Mouse (Mus musculus) limb, embryonic 15.5 days (tissue): Measurements from ENCODE around the gene Arl1. TPM values are rescaled to one million over a fixed set of nuclear protein-coding genes. Genes with fewer than 3 reads are reported as not detected.
"Not testable (repeated sequence)": the region's sequence is repeated elsewhere in the genome, so short reads cannot be mapped to it uniquely, and the experiment has no call there.

Source experiments
- ATAC-seq: fragments of 200-750 bp; cut with Nextera tagmentation; 2 replicates; pipeline ENCODE4 v1.8.0; 2017; ENCODE audit warnings: low read depth, moderate TSS enrichment; ENCODE audit not compliant: insufficient number of reproducible peaks, low FRiP score, low TSS enrichment
- H3K27ac ChIP-seq: fragments of 300-500 bp; sonication (generic); 2 replicates; pipeline ENCODE4 v1.5.1; 2015; ENCODE audit warnings: moderate library complexity, mild to moderate bottlenecking, inconsistent platforms
- H3K27me3 ChIP-seq: fragments of 300-500 bp; sonication (generic); 2 replicates; pipeline ENCODE4 v1.6.1; 2015; ENCODE audit warnings: inconsistent platforms
- H3K36me3 ChIP-seq: fragments of 300-500 bp; sonication (generic); 2 replicates; pipeline ENCODE4 v1.6.1; 2015; ENCODE audit warnings: inconsistent platforms
- H3K4me1 ChIP-seq: fragments of 300-500 bp; sonication (generic); 2 replicates; pipeline ENCODE4 v1.6.1; 2015; ENCODE audit warnings: inconsistent platforms
- H3K4me2 ChIP-seq: fragments of 300-500 bp; sonication (generic); 2 replicates; pipeline ENCODE4 v1.6.1; 2015; ENCODE audit warnings: mild to moderate bottlenecking, inconsistent platforms
- H3K4me3 ChIP-seq: fragments of 300-500 bp; sonication (generic); 2 replicates; pipeline ENCODE4 v1.5.1; 2015; ENCODE audit warnings: mild to moderate bottlenecking, inconsistent platforms
- H3K9ac ChIP-seq: fragments of 300-500 bp; sonication (generic); 2 replicates; pipeline ENCODE4 v1.6.1; 2015; ENCODE audit warnings: inconsistent platforms
- H3K9me3 ChIP-seq: fragments of 300-500 bp; sonication (generic); 2 replicates; pipeline ENCODE4 v1.6.1; 2016; ENCODE audit warnings: inconsistent platforms
- WGBS: fragments of 180-500 bp; shearing (Covaris S2); methylation state at CpG from one replicate; pipeline ENCODE4 v1.1.7; 2015; 5-methylcytosine and 5-hydroxymethylcytosine counted together
- polyA plus RNA-seq: library from polyadenylated mRNA; unstranded; fragments of >200 nt; fragmentation: Nextera tagmentation; extraction: Ambion mirVana; gene quantifications from 2 replicates; pipeline ENCODE4 v1.2.1, GENCODE M21; 2015

The Arl1 gene
- polyA plus RNA-seq, 1 experiment from 2014 or later, result 247 TPM

DNA sequence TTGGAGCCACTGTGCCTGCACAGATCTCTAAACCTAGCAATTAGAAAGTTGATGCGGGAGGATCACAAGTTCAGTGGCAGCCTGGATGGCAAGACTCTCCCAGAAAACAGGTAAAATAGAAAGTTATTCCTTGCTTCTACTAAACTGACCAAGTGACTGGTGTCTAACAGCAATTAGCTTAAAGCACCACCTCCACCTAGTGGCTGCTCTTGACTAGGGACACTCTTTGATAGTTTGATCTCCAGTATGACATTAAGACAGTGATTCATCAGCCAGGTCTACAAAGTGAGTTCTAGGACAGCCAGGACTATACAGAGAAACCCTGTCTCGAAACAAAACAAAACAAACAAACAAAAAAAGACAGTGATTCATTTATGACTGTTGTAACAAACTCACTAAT is 5.3 kb upstream of the Arl1 start:
- WGBS, result 46% methylated on average over 2 of the region's 2 CpGs
- no peaks in the 10 kb centered on the region for H3K9me3 ChIP-seq

DNA sequence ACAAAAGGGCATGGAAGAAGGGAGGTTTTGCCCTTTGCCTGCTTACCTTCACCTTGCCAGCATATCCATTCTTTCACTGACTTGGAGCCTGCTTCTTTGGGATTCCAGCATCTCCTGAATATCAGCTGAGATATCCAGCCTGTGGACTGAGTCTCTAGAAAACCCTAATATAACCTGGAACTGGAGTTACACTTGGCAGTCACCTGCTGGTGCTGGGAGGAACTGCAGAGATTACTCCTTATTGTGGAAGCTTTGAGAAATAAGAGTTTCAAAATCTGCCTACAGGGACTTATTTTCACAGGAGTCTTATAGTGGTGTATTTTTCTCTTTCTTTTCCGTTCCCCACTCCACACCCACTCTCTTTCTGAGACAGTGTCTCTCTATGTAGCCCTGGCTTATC is 3.5 kb upstream of the Arl1 start:
- H3K4me3 ChIP-seq, result no peak overlapping the region
- H3K9ac ChIP-seq, result no peak overlapping the region
- no peak overlapping the region for H3K27ac ChIP-seq
- peaks cover 5% of the 10 kb centered on the region for H3K4me1 ChIP-seq
- no peaks in the 10 kb centered on the region for H3K9me3 ChIP-seq
- H3K4me2 ChIP-seq, result no peak overlapping the region
- 25% methylated on average over 1 of the region's 1 CpGs for WGBS
- H3K36me3 ChIP-seq, result no peaks in the 10 kb centered on the region
- no peaks in the 10 kb centered on the region for H3K27me3 ChIP-seq
- no peak for ATAC-seq

More for the DNA sequence above, 5.3 kb upstream of the Arl1 start:
- Histone ChIP-seq H3K4me1 (peaks cover 3% of the 10 kb centered on the region; the same call in 1 of the 2 replicates), H3K27ac (no peak overlapping the region), H3K4me3 (no peak overlapping the region), H3K27me3 (no peaks in the 10 kb centered on the region), H3K36me3 (no peaks in the 10 kb centered on the region), H3K4me2 (no peak overlapping the region), H3K9ac (no peak overlapping the region)
- no peak for ATAC-seq

DNA sequence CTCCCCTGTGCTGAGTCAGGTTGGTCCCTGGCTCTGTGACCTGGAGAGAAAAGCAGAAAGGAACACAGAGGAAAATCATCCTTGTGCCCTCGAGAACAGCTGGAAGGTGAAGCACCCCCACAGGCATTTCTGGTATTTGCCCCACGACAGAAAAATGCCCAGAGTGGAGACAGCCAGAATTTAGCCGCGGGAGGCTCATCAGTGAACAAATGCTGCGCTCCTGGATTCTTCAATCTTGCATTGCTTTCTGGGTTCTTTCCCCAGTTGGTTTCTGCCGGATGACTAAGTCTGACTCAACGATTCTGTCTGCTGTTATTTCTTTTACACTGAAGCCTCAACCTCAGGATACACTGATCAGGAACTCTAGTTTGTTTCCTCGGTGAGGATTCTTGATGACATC is 2.5 kb upstream of the Arl1 start:
- Histone ChIP-seq H3K27ac (no peak overlapping the region), H3K4me2 (no peak overlapping the region), H3K4me3 (no peak overlapping the region), H3K9ac (no peak overlapping the region), H3K36me3 (no peaks in the 10 kb centered on the region), H3K27me3 (no peaks in the 10 kb centered on the region), H3K4me1 (peaks cover 13% of the 10 kb centered on the region), H3K9me3 (no peaks in the 10 kb centered on the region)
- no peak for ATAC-seq
- WGBS, result 66% methylated on average over 8 of the region's 8 CpGs

GRCm38 (mm10) chr10:88731496-88732308 is 1.0 kb downstream of the Arl1 start:
- peak; percentile 38; the same call in 1 of the 2 replicates for ATAC-seq
- Histone ChIP-seq H3K36me3 (peaks cover 11% of the 10 kb centered on the region; the same call in 1 of the 2 replicates), H3K4me3 (peak overlapping the region; percentile 75), H3K9me3 (no peaks in the 10 kb centered on the region), H3K27me3 (no peaks in the 10 kb centered on the region), H3K4me2 (peak overlapping the region; percentile 81), H3K27ac (peak overlapping the region; percentile 91), H3K4me1 (peaks cover 13% of the 10 kb centered on the region), H3K9ac (peak overlapping the region; percentile 96)
- 2% methylated on average over 60 of the region's 61 CpGs for WGBS

DNA sequence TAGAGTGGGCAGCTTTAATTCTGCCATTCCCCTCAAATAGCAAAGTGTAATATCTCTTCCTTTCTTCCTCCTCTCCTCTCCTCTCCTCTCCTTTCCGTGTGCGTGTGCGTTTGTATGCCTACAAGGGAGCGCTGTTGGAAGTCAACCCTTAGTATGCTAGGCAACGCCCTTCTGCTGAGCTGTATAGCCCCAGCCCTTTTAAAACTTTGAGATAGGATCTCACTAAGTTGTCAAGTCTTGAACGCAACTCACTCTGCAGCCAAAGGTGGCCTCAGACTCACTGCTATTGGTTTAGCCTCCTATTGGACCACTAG is 1.6 kb downstream of the Arl1 start:
- ATAC-seq, result no peak

GRCm38 (mm10) chr10:88739074-88739473 is 8.4 kb downstream of the Arl1 start:
- WGBS, result 95% methylated on average over 8 of the region's 8 CpGs
- H3K36me3 ChIP-seq, result peaks cover 58% of the 10 kb centered on the region
- H3K9me3 ChIP-seq, H3K4me2 ChIP-seq, H3K27me3 ChIP-seq, H3K9ac ChIP-seq, H3K4me3 ChIP-seq, ATAC-seq, H3K4me1 ChIP-seq, H3K27ac ChIP-seq: not testable (repeated sequence)

More for the DNA sequence above, 1.6 kb downstream of the Arl1 start:
- Histone ChIP-seq H3K9ac (peak overlapping the region; percentile 96), H3K36me3 (peaks cover 16% of the 10 kb centered on the region), H3K4me2 (peak overlapping the region; percentile 81), H3K9me3 (no peaks in the 10 kb centered on the region), H3K4me1 (peaks cover 13% of the 10 kb centered on the region), H3K27me3 (no peaks in the 10 kb centered on the region), H3K4me3 (peak overlapping the region; percentile 75), H3K27ac (peak overlapping the region; percentile 91; the same call in 1 of the 2 replicates)
- 12% methylated on average over 6 of the region's 6 CpGs for WGBS

DNA sequence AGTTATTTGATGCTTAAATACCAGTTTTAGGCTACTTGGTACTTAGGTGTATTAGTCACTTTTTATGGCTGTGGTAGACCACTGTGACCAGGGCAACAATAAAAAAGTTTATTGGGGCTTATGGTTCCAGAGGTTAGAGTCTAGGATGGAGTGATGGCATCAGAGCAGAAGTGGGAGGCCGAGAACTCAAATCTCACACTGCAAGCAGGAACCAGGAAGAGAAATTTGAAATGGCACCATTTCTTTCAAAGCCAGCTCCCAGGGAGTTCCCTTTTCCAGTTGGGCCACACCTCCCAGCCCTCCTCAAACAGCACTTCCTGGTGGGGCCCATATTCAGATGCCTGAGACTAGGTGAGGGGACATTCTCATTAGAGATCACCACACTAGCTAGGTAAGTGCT is 9.2 kb downstream of the Arl1 start:
- Histone ChIP-seq H3K27ac (no peak overlapping the region), H3K36me3 (peaks cover 65% of the 10 kb centered on the region), H3K4me2 (no peak overlapping the region), H3K4me1 (no peaks in the 10 kb centered on the region), H3K27me3 (no peaks in the 10 kb centered on the region), H3K9ac (no peak overlapping the region), H3K4me3 (no peak overlapping the region), H3K9me3 (no peaks in the 10 kb centered on the region)
- ATAC-seq, result no peak
- WGBS, result 61% methylated on average over 1 of the region's 1 CpGs

DNA sequence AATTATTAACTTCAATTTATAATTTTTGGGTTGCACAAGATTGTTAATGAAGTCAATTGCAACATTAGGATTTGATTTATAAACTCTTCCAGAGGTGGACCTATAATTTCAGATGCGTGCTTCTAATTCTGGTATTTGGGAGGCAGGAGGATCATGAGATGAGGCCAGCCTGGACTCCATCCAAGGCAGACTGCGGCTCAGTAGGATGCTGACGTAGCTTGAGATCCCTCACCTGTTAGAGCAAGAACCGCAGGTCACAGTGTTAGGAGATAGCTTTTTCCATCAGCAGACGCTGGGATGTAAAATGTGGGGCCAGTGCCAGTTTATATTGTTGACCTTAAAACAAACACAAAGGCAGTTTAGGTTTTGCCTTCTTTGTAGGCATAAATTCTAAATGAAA is 10.1 kb downstream of the Arl1 start:
- ATAC-seq, result no peak
- H3K27me3 ChIP-seq, result no peaks in the 10 kb centered on the region
- no peak overlapping the region for H3K4me3 ChIP-seq
- no peaks in the 10 kb centered on the region for H3K9me3 ChIP-seq
- no peak overlapping the region for H3K4me2 ChIP-seq
- H3K27ac ChIP-seq, result no peak overlapping the region
- 83% methylated on average over 5 of the region's 5 CpGs for WGBS
- peaks cover 70% of the 10 kb centered on the region for H3K36me3 ChIP-seq
- no peak overlapping the region for H3K9ac ChIP-seq
- no peaks in the 10 kb centered on the region for H3K4me1 ChIP-seq

- no peak overlapping the region for H3K4me2 ChIP-seq
- no peak overlapping the region for H3K9ac ChIP-seq
- H3K4me1 ChIP-seq, result no peaks in the 10 kb centered on the region
- no peak for ATAC-seq
- 85% methylated on average over 2 of the region's 2 CpGs for WGBS
- no peak overlapping the region for H3K4me3 ChIP-seq
- no peaks in the 10 kb centered on the region for H3K9me3 ChIP-seq
- no peaks in the 10 kb centered on the region for H3K27me3 ChIP-seq
- peaks cover 66% of the 10 kb centered on the region for H3K36me3 ChIP-seq
- no peak overlapping the region for H3K27ac ChIP-seq
Measured at GRCm38 (mm10) chr10:88741426-88741825, 10.8 kb downstream of the Arl1 start.

DNA sequence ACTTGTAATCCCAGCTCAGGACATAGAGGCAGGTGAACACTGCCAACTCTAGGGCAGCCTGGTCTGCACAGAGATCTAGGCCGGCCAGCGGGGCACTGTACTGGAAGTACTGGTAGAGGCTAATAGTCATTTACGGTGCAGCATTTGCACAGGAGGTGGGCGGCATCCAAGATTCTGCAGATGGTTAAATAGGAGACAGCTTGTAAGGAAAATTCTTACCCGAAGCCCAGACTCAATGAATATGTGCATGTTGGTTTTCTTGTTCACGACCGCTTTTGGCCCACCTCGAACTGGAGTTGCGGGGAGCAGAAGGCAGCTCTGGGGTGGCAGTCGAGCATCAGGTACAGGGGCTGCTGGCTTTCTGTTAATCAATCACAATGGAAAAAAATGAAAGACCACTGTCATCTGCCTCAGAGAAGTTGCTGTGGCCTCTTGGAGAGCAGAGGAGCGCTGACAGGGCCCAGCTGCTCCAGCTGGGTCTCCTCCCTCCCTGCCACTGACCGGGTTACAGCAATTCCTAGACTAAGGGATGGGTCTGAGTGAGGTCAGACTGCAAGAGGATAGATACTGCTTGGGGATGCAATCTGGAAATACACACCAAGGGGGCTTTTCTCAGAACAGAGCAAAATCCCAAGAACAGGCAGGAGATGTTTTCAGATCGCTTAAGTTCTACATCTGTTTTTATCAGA is 31.0 kb downstream of the Arl1 start:
- H3K4me3 ChIP-seq, result no peak overlapping the region
- 92% methylated on average over 13 of the region's 13 CpGs for WGBS
- H3K4me2 ChIP-seq, result no peak overlapping the region
- no peak for ATAC-seq
- no peaks in the 10 kb centered on the region for H3K27me3 ChIP-seq
- no peak overlapping the region for H3K27ac ChIP-seq
- peaks cover 92% of the 10 kb centered on the region for H3K36me3 ChIP-seq
- no peaks in the 10 kb centered on the region for H3K9me3 ChIP-seq
- H3K4me1 ChIP-seq, result no peaks in the 10 kb centered on the region
- H3K9ac ChIP-seq, result no peak overlapping the region

DNA sequence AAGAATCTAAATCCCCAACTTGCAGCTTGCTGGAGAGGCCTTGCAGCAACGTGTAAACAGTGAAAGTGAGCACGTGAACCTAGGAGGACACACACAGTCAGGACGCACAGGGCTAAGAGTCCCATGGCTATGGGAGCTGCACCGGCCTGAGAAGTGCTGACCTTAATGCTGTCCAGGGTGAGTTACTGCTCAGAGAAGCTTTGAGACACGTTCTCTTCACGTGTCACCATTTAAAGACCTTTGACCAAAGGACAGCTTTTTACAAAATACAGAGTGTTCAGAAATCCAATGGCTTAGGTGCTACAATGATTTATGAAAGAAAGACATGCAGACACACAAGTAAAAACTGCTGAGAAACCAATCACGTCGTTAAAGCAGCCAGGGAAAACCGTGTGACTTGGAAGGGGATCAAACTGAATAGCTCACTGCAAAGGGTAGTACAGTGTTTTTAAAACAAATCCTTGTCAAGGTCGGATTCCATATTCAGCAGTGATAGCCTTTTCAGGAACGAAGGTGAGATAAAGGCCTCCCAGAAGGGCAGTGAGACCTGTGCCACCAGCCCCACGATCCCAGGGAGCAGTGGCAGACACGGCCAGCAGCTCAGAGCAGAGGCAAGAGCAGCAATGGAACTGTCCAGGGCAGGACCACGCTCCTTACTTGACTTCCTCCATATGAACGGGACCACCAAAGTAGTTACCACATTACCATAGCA is 34.9 kb downstream of the Arl1 start:
- Histone ChIP-seq H3K4me3 (no peak overlapping the region), H3K4me1 (no peaks in the 10 kb centered on the region), H3K27me3 (no peaks in the 10 kb centered on the region), H3K27ac (no peak overlapping the region), H3K9ac (no peak overlapping the region), H3K4me2 (no peak overlapping the region), H3K9me3 (no peaks in the 10 kb centered on the region), H3K36me3 (peaks cover 89% of the 10 kb centered on the region)
- ATAC-seq, result no peak
- 84% methylated on average over 15 of the region's 15 CpGs for WGBS

- H3K4me2 ChIP-seq, result no peak overlapping the region
- WGBS, result 94% methylated on average over 5 of the region's 5 CpGs
- H3K27me3 ChIP-seq, result no peaks in the 10 kb centered on the region
- H3K4me1 ChIP-seq, result no peaks in the 10 kb centered on the region
- H3K4me3 ChIP-seq, result no peak overlapping the region
- no peak for ATAC-seq
- H3K36me3 ChIP-seq, result peaks cover 86% of the 10 kb centered on the region
- no peak overlapping the region for H3K9ac ChIP-seq
- H3K9me3 ChIP-seq, result no peaks in the 10 kb centered on the region
- no peak overlapping the region for H3K27ac ChIP-seq
Measured at GRCm38 (mm10) chr10:88768961-88769360, 38.3 kb downstream of the Arl1 start.
